Comparison of ENCODE assay signal across 9 mouse cellular contexts in genomic region chr14:103471806-103472553, GRCm38 (mm10). TPM values are rescaled to one million over a fixed set of nuclear protein-coding genes. Genes with fewer than 3 reads are reported as not detected.
DNase-seq lines count a peak whose midpoint lies in the region; ATAC-seq lines count a peak whose summit lies in the region.
"Had no signal": no experiment of that assay in that cellular context is flagged by ENCODE, and none has a peak within 500 bp of the region (broad histone marks: within the 10 kb centered on the region; RNA-seq: fewer than 3 reads in every experiment).

No protein-coding gene starts in this region.

- peak; percentile 31 for DNase-seq in CD4-positive, CD25-positive, alpha-beta regulatory T cell, adult 2 months (ENCODE audit: low read depth, low spot score)
- peak; percentile 82 for DNase-seq in adrenal gland, postnatal 25 days
- peak; percentile 56 to 62 for DNase-seq in frontal cortex, postnatal 14 days (ENCODE audit: low spot score in 2 of 2)
- peak; percentile 27 for DNase-seq in naive thymus-derived CD4-positive, alpha-beta T cell, adult 2 months (ENCODE audit: low read depth)
- no peak for DNase-seq in adipocyte (ENCODE audit: low spot score)

- H3K4me3 ChIP-seq in hindbrain, embryonic 16.5 days (ENCODE audit: low read length) = no peak overlapping the region

- 46% methylated on average over 7 of the region's 7 CpGs for WGBS in hindbrain, embryonic 16.5 days

- no peak for ATAC-seq in CD4-positive, CD25-positive, alpha-beta regulatory T cell, adult 4 months
- ATAC-seq in hindbrain, embryonic 16.5 days = peak; percentile 51
- no peak for ATAC-seq in monocyte, adult 5-6 weeks (replicated peaks; ENCODE audit: insufficient number of reproducible peaks, low FRiP score, low TSS enrichment, poor library complexity, severe bottlenecking)

- H3K27me3 ChIP-seq in hindbrain, embryonic 16.5 days (replicated peaks; ENCODE audit: control insufficient read depth, insufficient read depth, low read length) = no peaks in the 10 kb centered on the region

- H3K27ac ChIP-seq in hindbrain, embryonic 16.5 days (ENCODE audit: low read depth, low read length) = no peak overlapping the region

- no peaks in the 10 kb centered on the region for H3K36me3 ChIP-seq in hindbrain, embryonic 16.5 days (ENCODE audit: control insufficient read depth, insufficient read depth, low read length)

- no peaks in the 10 kb centered on the region for H3K9me3 ChIP-seq in hindbrain, embryonic 16.5 days (ENCODE audit: control insufficient read depth, low read length)

- no peak overlapping the region for H3K9ac ChIP-seq in hindbrain, embryonic 16.5 days (ENCODE audit: low read depth, low read length)

- peaks cover 2% of the 10 kb centered on the region; the same call in 1 of the 2 replicates for H3K4me1 ChIP-seq in hindbrain, embryonic 16.5 days (ENCODE audit: control insufficient read depth, insufficient read depth, low read depth, low read length)

- H3K4me2 ChIP-seq in hindbrain, embryonic 16.5 days (ENCODE audit: low read length) = no peak overlapping the region

RNA-seq across cellular contexts. Expression of gene Scel, which starts 41.2 kb away (rescaled TPM):
- under 1 TPM in 1 of 2 experiments, not detected in 1; 0.31 TPM for polyA plus RNA-seq in CD4-positive, CD25-positive, alpha-beta regulatory T cell, adult 4 months (2017; shearing (Covaris generic))
- total RNA-seq in adrenal gland, postnatal 25 days (2021) = 0.12 and 0.38 TPM in 2 replicates
- 0.14 and 0.29 TPM in 2 replicates for polyA plus RNA-seq in hindbrain, embryonic 16.5 days (2015; fragmentation: Nextera tagmentation; extraction: Ambion mirVana)
- 0.29 to 2.2 TPM (median 1.3 TPM) in 3 replicates for total RNA-seq in monocyte, adult 5-6 weeks (2017)
- polyA plus RNA-seq: large intestine, adult 2 months had no signal
